11 mouse cellular contexts compared by ENCODE assay signal in genomic region chr9:79779354-79779753, GRCm38 (mm10). TPM values are rescaled to one million over a fixed set of nuclear protein-coding genes. Genes with fewer than 3 reads are reported as not detected.
DNase-seq lines count a peak whose midpoint lies in the region; ATAC-seq and TF ChIP-seq lines count a peak whose summit lies in the region.
"Had no signal": no experiment of that assay in that cellular context is flagged by ENCODE, and none has a peak within 500 bp of the region (broad histone marks: within the 10 kb centered on the region; RNA-seq: fewer than 3 reads in every experiment).

No protein-coding gene starts in this region.

- peak; percentile 56 for TF ChIP-seq CTCF in left cerebral cortex, adult 2 months (IDR thresholded peaks at IDR 0.05)

- ATAC-seq in CD4-positive, CD25-positive, alpha-beta regulatory T cell, adult 4 months: peak; percentile 78
- ATAC-seq in activated CD4-positive, CD25-positive, alpha-beta regulatory T cell, adult 4 months: peak; percentile 69

- no peak overlapping the region for H3K4me3 ChIP-seq in left cerebral cortex, adult 2 months
- H3K4me3 ChIP-seq: hindbrain, embryonic 13.5 days had no signal

- no peak overlapping the region for H3K27ac ChIP-seq in left cerebral cortex, adult 2 months
- H3K27ac ChIP-seq: hindbrain, embryonic 13.5 days had no signal

- no peak for DNase-seq in left cerebral cortex, adult 2 months (ENCODE audit: extremely low spot score in 1 of 2, low spot score in 2 of 2)
- DNase-seq in left cerebral cortex, adult 18-20 months (ENCODE audit: low spot score in 2 of 2): no peak
- peak; percentile 65 for DNase-seq in naive thymus-derived CD4-positive, alpha-beta T cell, adult 2 months (ENCODE audit: low read depth)
- no peak for DNase-seq in right cerebral cortex, postnatal 4 days
- no peak for DNase-seq in ovary, postnatal 14 days (ENCODE audit: low spot score)
- DNase-seq: cerebellum, adult 9-11 months; lung, postnatal 14 days; right cerebral cortex, postnatal 25 days had no signal

- intact Hi-C loops in left cerebral cortex, adult 2 months (cut with DNase I): no loop called here

RNA-seq across cellular contexts. Expression of gene Tmem30a, which starts 14.0 kb away (rescaled TPM):
- 100 to 1,000 TPM; 263 to 274 TPM for total RNA-seq in left cerebral cortex, adult 2 months (2021)
- 100 to 1,000 TPM; 282 to 288 TPM for total RNA-seq in left cerebral cortex, adult 18-20 months (2021)
- 10 to 100 TPM; 34.2 to 49.1 TPM for polyA plus RNA-seq in CD4-positive, CD25-positive, alpha-beta regulatory T cell, adult 4 months (2017; shearing (Covaris generic))
- 10 to 100 TPM; 47.1 to 55.3 TPM for polyA plus RNA-seq in activated CD4-positive, CD25-positive, alpha-beta regulatory T cell, adult 4 months (2017; shearing (Covaris generic))

RNA-seq across cellular contexts. Expression of gene Cox7a2, which starts 19.7 kb away (rescaled TPM):
- total RNA-seq in left cerebral cortex, adult 2 months (2021): 100 to 1,000 TPM; 343 to 356 TPM
- 100 to 1,000 TPM; 384 TPM for total RNA-seq in left cerebral cortex, adult 18-20 months (2021)
- polyA plus RNA-seq in CD4-positive, CD25-positive, alpha-beta regulatory T cell, adult 4 months (2017; shearing (Covaris generic)): 100 to 1,000 TPM; 198 to 259 TPM
- polyA plus RNA-seq in activated CD4-positive, CD25-positive, alpha-beta regulatory T cell, adult 4 months (2017; shearing (Covaris generic)): 100 to 1,000 TPM; 302 to 317 TPM
